Mouse (Mus musculus) gastrocnemius, postnatal 14 days (tissue): Measurements from ENCODE around the gene Mog. TPM values are rescaled to one million over a fixed set of nuclear protein-coding genes. Genes with fewer than 3 reads are reported as not detected.
"Not testable (repeated sequence)": the region's sequence is repeated elsewhere in the genome, so short reads cannot be mapped to it uniquely, and the experiment has no call there.

ENCODE experiments used
- DNase-seq: peaks from one replicate; pipeline ENCODE4 v3.0.0; 2021; ENCODE audit warnings: mixed read lengths
- intact Hi-C: fragments of 180-260 bp; cut with DNase I; formaldehyde crosslinking; loops from one replicate; pipeline ENCODE4 v1.15.1; 2025; ENCODE audit warnings: low total_unique reads
- total RNA-seq, 2 experiments: library from RNA; stranded (reverse); gene quantifications; 2 replicates each; pipeline ENCODE4 v1.2.3; 2021

Mog gene
- total RNA-seq, 2 experiments from 2014 or later, result not detected

- intact Hi-C loops, result no loop called here
- DNase-seq, result no peak
These were observed 22.3 kb downstream of the Mog start, which contains the start of gene Zfp57 for GRCm38 (mm10) chr17:37000863-37001262. Gene Zfp57 (plus strand): TSS chr17:37001163.

GRCm38 (mm10) chr17:36998477-36998876, 24.7 kb downstream of the Mog start:
- no peak for DNase-seq
- intact Hi-C loops, result loop anchor here (5.0 kb wide), 1 partner anchor 81 kb away; no protein-coding TSS in a partner anchor

GRCm38 (mm10) chr17:36997033-36997735, 26.0 kb downstream of the Mog start:
- peak; percentile 73 for DNase-seq
- intact Hi-C loops, result loop anchor here (5.0 kb wide), 1 partner anchor 80 kb away; no protein-coding TSS in a partner anchor

- DNase-seq, result no peak
- intact Hi-C loops, result loop anchor here (5.0 kb wide), 1 partner anchor 78 kb away; no protein-coding TSS in a partner anchor
These were observed 27.8 kb downstream of the Mog start for GRCm38 (mm10) chr17:36995448-36995847.

- no peak for DNase-seq
- intact Hi-C loops, result no loop called here
These were observed 28.7 kb downstream of the Mog start for GRCm38 (mm10) chr17:36994528-36994927.

- intact Hi-C loops, result no loop called here
- no peak for DNase-seq
These were observed 29.4 kb downstream of the Mog start for GRCm38 (mm10) chr17:36993770-36994325.

- DNase-seq, result no peak
- intact Hi-C loops, result no loop called here
These were observed 30.7 kb downstream of the Mog start for GRCm38 (mm10) chr17:36992336-36993104.

- intact Hi-C loops, DNase-seq: not testable (repeated sequence)
These were observed 32.6 kb downstream of the Mog start for GRCm38 (mm10) chr17:36990630-36991029.

GRCm38 (mm10) chr17:36989437-36989836, 33.8 kb downstream of the Mog start, which contains the start of gene H2-M5:
Gene H2-M5 (minus strand): TSS chr17:36989537.
- DNase-seq, result no peak
- intact Hi-C loops, result no loop called here

- DNase-seq, result no peak
- intact Hi-C loops, result no loop called here
These were observed 34.7 kb downstream of the Mog start for GRCm38 (mm10) chr17:36988475-36988874.

- intact Hi-C loops, result no loop called here
- DNase-seq, result no peak
These were observed 40.7 kb downstream of the Mog start for GRCm38 (mm10) chr17:36982253-36983155.

GRCm38 (mm10) chr17:36981845-36982244, 41.4 kb downstream of the Mog start:
- intact Hi-C loops, result no loop called here
- DNase-seq, result no peak

GRCm38 (mm10) chr17:36981221-36981813, 41.9 kb downstream of the Mog start, which contains the start of gene 2410137M14Rik:
Gene 2410137M14Rik (minus strand): TSS chr17:36981237.
- intact Hi-C loops, result no loop called here
- no peak for DNase-seq

- intact Hi-C loops, result no loop called here
- no peak for DNase-seq
These were observed 49.9 kb downstream of the Mog start for GRCm38 (mm10) chr17:36973271-36973787.

- no peak for DNase-seq
- intact Hi-C loops, result no loop called here
These were observed 50.4 kb downstream of the Mog start for GRCm38 (mm10) chr17:36972791-36973190.

GRCm38 (mm10) chr17:36971172-36971850, 51.9 kb downstream of the Mog start:
- intact Hi-C loops, result no loop called here
- no peak for DNase-seq

- intact Hi-C loops, result no loop called here
- no peak for DNase-seq
These were observed 52.8 kb downstream of the Mog start for GRCm38 (mm10) chr17:36970316-36970890.

- intact Hi-C loops, result no loop called here
- no peak for DNase-seq
These were observed 56.3 kb downstream of the Mog start for GRCm38 (mm10) chr17:36966875-36967274.
